Mouse (Mus musculus): ENCODE measurements around the gene Rsrp1.

DNA sequence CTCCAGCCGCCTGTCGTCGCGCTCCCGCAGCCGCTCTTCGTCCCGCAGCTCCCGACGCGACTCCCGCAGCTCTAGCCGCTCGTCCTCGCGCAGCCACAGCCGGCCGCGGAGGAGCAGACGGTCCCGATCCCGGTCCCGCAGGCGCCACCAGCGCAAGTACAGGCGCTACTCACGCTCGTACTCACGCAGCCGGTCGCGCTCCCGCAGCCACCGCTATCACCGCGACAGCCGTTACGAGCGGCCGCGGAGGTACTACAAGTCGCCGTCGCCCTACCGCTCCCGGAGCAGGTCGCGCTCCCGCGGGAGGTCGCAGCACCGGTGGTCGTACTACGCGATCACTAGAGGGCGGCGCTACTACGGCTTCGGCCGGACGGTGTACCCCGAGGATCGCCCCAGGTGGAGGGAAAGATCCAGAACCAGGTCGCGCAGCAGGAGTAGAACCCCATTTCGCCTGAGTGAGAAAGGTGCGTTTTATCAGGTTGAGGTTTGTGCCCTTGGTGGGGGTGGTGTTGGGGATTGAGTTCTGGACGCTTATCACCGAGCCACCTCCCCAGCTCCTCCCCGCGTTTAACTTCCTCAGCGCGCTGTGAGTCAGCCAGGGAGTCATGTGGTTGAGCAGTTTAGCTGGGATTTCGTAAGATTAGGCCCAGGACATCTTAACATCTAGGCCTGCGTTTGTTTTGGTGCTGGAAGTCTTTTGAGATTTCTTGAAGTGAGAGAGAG lies 788 bp downstream of the Rsrp1 start:
- no peak; the same call in 1 of the 2 replicates for TF ChIP-seq POLR2A (IDR thresholded peaks at IDR 0.05; ENCODE audit: control insufficient read depth, low read depth, low read length)
- TF ChIP-seq CTCF (IDR thresholded peaks at IDR 0.05; ENCODE audit: control insufficient read depth, insufficient read depth, insufficient replicate concordance, low read depth, low read length): no peak
